Mouse (Mus musculus) central nervous system, embryonic 14 days (tissue): Measurements from ENCODE around the gene Ccdc13. TPM values are rescaled to one million over a fixed set of nuclear protein-coding genes. Genes with fewer than 3 reads are reported as not detected.

Experiments
- polyA plus RNA-seq: library from polyadenylated mRNA; depleted of rRNA; stranded (reverse); fragments of >200 nt; gene quantifications from 2 replicates; pipeline ENCODE4 v1.2.3, GENCODE M21; 2012; rRNA removed

The Ccdc13 gene
- polyA plus RNA-seq: 2.3 and 3.3 TPM in 2 replicates

DNA sequence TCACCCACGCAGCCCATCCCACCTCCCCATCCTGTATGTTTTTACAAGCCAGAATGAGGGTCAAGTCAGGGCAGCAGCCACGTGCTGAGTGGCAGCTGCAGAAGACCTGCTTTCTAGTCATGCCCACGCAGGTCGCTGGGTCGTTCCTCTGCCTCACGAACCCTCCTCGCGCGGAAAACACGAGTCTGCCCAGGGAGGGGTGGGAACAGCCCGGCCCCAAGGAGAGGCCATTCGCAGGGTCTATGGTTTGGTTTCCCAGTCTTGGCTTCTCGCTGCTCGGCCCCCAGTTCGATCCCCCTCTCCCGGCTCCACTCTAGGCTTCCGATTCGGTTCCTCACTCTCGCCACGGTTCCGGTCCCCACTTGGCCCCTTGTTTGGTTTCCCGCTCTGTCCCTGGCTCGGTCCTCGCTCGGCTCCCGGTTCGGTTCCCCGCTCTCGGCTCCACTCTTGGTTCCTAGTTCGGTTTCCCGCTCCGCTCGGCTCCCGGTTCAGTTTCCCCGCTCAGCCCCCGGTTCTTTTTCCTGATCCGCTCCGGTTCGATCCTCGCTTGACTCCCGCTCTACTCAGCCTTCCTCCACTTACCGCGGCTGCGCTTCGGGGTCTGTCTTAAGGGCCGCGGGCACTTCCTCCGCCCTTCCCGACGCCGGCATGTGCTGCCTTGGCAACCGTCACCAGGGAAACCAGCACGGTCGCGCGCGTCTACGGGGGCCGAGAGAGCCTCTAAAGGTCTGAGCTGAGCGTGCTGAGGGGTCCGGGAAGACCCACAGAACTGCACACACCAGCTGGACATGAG lies at the start of gene Ccdc13:
Gene Ccdc13, minus strand, starts transcription at position 633 of the 793 bp plus-strand sequence.

DNA sequence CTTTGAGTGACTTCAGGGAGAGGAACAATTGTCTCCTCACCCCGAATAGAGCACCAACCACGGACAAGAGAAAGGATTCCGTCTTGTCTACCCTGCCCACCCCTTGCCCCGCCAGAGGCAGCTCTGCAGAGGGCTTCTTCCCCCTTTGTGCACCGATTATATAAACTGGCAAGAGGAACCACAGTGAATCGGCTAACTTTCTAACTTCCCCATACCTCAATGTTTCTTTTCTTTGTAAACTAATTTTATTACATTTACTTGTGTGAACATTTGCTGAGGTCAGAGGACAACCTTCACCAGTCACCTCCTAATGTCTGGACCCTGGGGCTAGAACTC lies 18.9 kb upstream of the Ccdc13 start, which contains the start of gene Higd1a:
Gene Higd1a, minus strand, starts transcription at position 210 of the 336 bp plus-strand sequence.

DNA sequence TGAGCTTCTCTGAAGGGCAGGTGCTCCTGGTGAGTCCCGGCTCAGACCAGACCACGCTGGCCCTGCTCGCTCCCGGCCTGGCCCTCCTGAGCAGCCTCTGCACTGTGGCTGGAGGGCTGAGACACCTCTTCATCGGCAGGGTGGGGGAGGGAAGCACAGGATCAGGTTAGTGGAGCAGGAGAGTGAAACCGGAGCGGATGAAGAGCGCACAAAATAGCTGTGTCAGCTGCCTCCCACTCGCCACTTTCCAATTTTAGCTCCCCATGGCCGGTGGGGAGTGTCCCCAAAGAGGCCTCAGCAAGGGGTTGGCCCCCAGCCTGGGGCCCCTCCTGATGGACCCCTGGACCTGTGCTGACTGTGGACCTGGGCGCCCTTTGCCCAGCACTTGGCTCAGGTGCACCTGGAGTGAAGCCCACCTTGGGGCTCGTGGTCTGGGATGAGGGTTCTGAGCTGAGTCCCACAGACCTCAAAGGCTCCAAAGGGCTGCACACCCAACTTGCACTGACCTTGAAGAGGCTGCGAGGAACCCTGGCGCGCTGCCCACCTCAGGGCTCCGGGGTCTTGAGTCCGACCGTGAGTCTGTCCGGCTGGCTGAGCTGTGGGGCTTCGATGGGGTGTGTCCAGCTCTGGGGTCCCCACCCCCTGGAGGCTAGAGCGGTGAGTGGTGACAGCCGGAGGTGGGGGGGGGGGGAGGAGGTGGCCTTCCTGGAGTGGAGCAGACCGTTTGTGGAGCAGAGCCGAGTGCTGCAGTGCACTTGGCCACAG lies 47.3 kb downstream of the Ccdc13 start, which contains the start of gene Hhatl:
Gene Hhatl, minus strand, starts transcription at position 751 of the 765 bp plus-strand sequence.

DNA sequence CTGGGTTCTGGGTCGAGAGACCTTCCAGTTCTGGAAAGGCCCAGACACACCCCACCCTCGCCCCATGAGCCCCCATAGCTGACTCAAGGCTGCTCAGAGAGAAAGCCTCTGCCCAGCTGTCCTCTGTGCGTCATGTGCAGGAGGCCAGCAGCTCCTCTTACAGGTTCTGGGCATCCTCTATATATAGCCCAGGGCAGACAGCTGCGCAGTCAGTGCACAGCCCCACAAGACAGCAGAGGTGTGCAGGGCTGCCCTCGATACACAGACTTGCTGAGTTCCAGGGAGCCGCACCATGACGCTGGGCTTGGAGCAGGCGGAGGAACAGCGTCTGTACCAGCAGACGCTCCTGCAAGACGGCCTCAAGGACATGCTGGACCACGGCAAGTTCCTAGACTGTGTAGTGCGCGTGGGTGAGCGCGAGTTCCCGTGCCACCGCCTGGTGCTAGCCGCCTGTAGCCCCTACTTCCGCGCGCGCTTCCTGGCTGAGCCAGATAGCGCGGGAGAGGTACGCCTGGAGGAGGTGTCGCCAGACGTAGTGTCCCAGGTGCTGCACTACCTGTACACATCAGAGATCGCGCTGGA lies 61.7 kb downstream of the Ccdc13 start, which contains the start of gene Klhl40:
Gene Klhl40, plus strand, starts transcription at position 124 of the 582 bp plus-strand sequence.

DNA sequence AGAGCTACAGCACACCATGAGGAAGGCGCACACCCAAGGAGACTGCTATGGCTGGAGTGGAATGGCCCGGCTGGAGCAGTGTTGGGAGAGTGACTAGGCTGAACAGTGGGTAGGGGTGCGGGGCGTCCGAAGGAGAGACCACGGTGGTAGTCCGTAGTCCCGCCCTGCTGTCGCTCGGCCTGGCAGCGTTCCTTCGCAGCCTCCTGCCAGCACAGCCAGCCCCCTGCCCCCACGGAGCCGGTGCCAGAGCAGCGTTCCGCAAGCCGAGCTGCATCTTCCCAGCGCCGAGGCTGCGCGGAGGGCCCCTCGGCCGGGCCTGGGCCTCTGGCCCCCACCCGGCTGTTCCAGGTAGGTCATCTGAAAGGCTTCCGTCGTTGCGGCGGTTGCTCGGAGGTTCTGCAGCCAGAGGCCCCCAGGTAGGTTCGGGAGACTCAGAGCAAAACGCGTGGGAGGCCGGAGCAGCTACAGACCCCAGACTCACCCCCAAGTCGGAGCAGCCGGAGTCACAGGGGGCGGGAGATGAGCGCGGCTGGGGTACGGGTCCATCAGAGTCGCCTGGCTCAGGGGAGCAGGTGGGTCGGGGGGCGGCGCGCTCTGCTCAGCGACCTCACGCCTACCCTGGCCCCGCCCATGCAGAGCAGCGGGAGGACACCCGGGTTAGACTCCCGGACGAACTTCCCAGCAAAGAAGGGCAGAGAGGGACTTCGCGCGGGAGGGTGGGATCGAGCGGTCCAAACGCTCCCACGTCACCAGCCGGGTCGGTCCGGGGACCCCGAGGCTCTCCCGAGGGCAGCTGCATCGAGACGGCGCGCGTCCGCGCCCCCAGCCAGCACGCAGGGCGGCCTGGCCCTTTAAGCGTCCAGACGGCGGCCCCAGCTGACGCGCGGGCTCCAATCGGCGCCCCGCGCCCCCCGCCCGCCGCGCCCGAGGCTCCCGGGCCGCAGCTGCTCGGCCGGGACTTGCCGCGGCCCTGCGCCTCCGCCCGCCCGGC lies 79.9 kb downstream of the Ccdc13 start, which contains the start of gene Zfp651:
Gene Zfp651, plus strand, starts transcription at position 240 of the 991 bp plus-strand sequence.

Other genes with a start within 250 kb of the Ccdc13 start
- gene Lyzl4, start 197.4 kb downstream of the Ccdc13 start, polyA plus RNA-seq: 0.13 TPM in 1 of 2 replicates, not detected in the other
- 0.60 and 0.75 TPM in 2 replicates for gene Vipr1, start 196.7 kb downstream of the Ccdc13 start, polyA plus RNA-seq
- 18.8 and 20.5 TPM in 2 replicates for gene Sec22c, start 134.0 kb downstream of the Ccdc13 start, polyA plus RNA-seq
- gene Ss18l2, start 129.1 kb downstream of the Ccdc13 start, polyA plus RNA-seq: 84.5 and 92.1 TPM in 2 replicates
- 161 and 168 TPM in 2 replicates for gene Nktr, start 120.3 kb downstream of the Ccdc13 start, polyA plus RNA-seq
- gene Zfp651, start 80.1 kb downstream of the Ccdc13 start, polyA plus RNA-seq: 45.1 and 50.1 TPM in 2 replicates
- 0.54 and 3.0 TPM in 2 replicates for gene Klhl40, start 61.9 kb downstream of the Ccdc13 start, polyA plus RNA-seq
- 0.27 and 0.51 TPM in 2 replicates for gene Hhatl, start 47.0 kb downstream of the Ccdc13 start, polyA plus RNA-seq
- gene Higd1a, start 18.9 kb upstream of the Ccdc13 start, polyA plus RNA-seq: 68.5 and 72.5 TPM in 2 replicates
- 0.94 and 1.9 TPM in 2 replicates for gene Ackr2, start 58.9 kb upstream of the Ccdc13 start, polyA plus RNA-seq
- not detected in 2 replicates for gene Cyp8b1, start 76.8 kb upstream of the Ccdc13 start, polyA plus RNA-seq
- 1.6 and 3.5 TPM in 2 replicates for gene Fam198a, start 111.5 kb upstream of the Ccdc13 start, polyA plus RNA-seq
- gene Pomgnt2, start 157.6 kb upstream of the Ccdc13 start, polyA plus RNA-seq: 22.7 and 23.8 TPM in 2 replicates